Mouse (Mus musculus): ENCODE measurements around the gene Snx29. TPM values are rescaled to one million over a fixed set of nuclear protein-coding genes. Genes with fewer than 3 reads are reported as not detected.

Gene Snx29
- polyA plus RNA-seq, 1 experiment from 2014 or later, result 6.1 TPM

GRCm38 (mm10) chr16:11778715-11779460 lies 456.2 kb downstream of the Snx29 start:
- no peak overlapping the region for H3K4me2 ChIP-seq

GRCm38 (mm10) chr16:11782082-11782481 lies 459.4 kb downstream of the Snx29 start:
- 12% methylated on average over 2 of the region's 2 CpGs for WGBS
- no peak overlapping the region for H3K27ac ChIP-seq
- no peak overlapping the region for H3K9ac ChIP-seq
- H3K4me1 ChIP-seq (replicated peaks), result peaks cover 11% of the 10 kb centered on the region
- H3K4me2 ChIP-seq, result no peak overlapping the region
- no peak overlapping the region for H3K4me3 ChIP-seq
- no peaks in the 10 kb centered on the region for H3K36me3 ChIP-seq
- H3K9me3 ChIP-seq (replicated peaks), result no peaks in the 10 kb centered on the region
- ATAC-seq (replicated peaks; ENCODE audit: insufficient number of reproducible peaks, insufficient read depth, low FRiP score, low read depth), result no peak; the same call in 1 of the 2 replicates
- H3K27me3 ChIP-seq, result no peaks in the 10 kb centered on the region

More at GRCm38 (mm10) chr16:11778715-11779460, 456.2 kb downstream of the Snx29 start:
- Histone ChIP-seq H3K27me3 (no peaks in the 10 kb centered on the region), H3K9me3 (replicated peaks) (no peaks in the 10 kb centered on the region), H3K4me3 (no peak overlapping the region), H3K27ac (no peak overlapping the region), H3K36me3 (no peaks in the 10 kb centered on the region), H3K4me1 (replicated peaks) (peaks cover 5% of the 10 kb centered on the region), H3K9ac (no peak overlapping the region)
- WGBS, result 79% methylated on average over 9 of the region's 9 CpGs
- ATAC-seq (replicated peaks; ENCODE audit: insufficient number of reproducible peaks, insufficient read depth, low FRiP score, low read depth), result no peak

GRCm38 (mm10) chr16:11783337-11783736 lies 460.6 kb downstream of the Snx29 start:
- no peak overlapping the region for H3K27ac ChIP-seq
- no peaks in the 10 kb centered on the region for H3K27me3 ChIP-seq
- no peaks in the 10 kb centered on the region for H3K36me3 ChIP-seq
- no peak overlapping the region for H3K4me3 ChIP-seq
- ATAC-seq (replicated peaks; ENCODE audit: insufficient number of reproducible peaks, insufficient read depth, low FRiP score, low read depth), result no peak
- peaks cover 11% of the 10 kb centered on the region for H3K4me1 ChIP-seq (replicated peaks)
- H3K9ac ChIP-seq, result no peak overlapping the region
- H3K9me3 ChIP-seq (replicated peaks), result no peaks in the 10 kb centered on the region
- H3K4me2 ChIP-seq, result no peak overlapping the region

GRCm38 (mm10) chr16:11784354-11784753 lies 461.6 kb downstream of the Snx29 start:
- no peak overlapping the region for H3K4me2 ChIP-seq
- no peaks in the 10 kb centered on the region for H3K36me3 ChIP-seq
- no peak overlapping the region for H3K27ac ChIP-seq
- WGBS, result 67% methylated on average over 4 of the region's 4 CpGs
- H3K27me3 ChIP-seq, result no peaks in the 10 kb centered on the region
- peaks cover 11% of the 10 kb centered on the region for H3K4me1 ChIP-seq (replicated peaks)
- no peak overlapping the region for H3K9ac ChIP-seq
- H3K9me3 ChIP-seq (replicated peaks), result no peaks in the 10 kb centered on the region
- no peak for ATAC-seq (replicated peaks; ENCODE audit: insufficient number of reproducible peaks, insufficient read depth, low FRiP score, low read depth)
- H3K4me3 ChIP-seq, result no peak overlapping the region

GRCm38 (mm10) chr16:11785806-11786205 lies 463.1 kb downstream of the Snx29 start:
- no peaks in the 10 kb centered on the region for H3K36me3 ChIP-seq
- H3K4me1 ChIP-seq (replicated peaks), result peaks cover 11% of the 10 kb centered on the region
- H3K27me3 ChIP-seq, result no peaks in the 10 kb centered on the region
- WGBS, result 41% methylated on average over 4 of the region's 4 CpGs
- no peak overlapping the region for H3K9ac ChIP-seq
- no peak overlapping the region for H3K4me3 ChIP-seq
- H3K9me3 ChIP-seq (replicated peaks), result no peaks in the 10 kb centered on the region
- no peak for ATAC-seq (replicated peaks; ENCODE audit: insufficient number of reproducible peaks, insufficient read depth, low FRiP score, low read depth)
- H3K27ac ChIP-seq, result 0 out of 2 replicates have a peak overlapping the region, but pooled peaks have one; percentile 33
- no peak overlapping the region for H3K4me2 ChIP-seq

GRCm38 (mm10) chr16:11790476-11790875 lies 467.8 kb downstream of the Snx29 start:
- H3K36me3 ChIP-seq, result no peaks in the 10 kb centered on the region
- no peak overlapping the region for H3K4me2 ChIP-seq
- H3K27me3 ChIP-seq, result no peaks in the 10 kb centered on the region
- 0 out of 2 replicates have a peak, but pooled peaks cover 5% of the 10 kb centered on the region for H3K4me1 ChIP-seq (replicated peaks)
- H3K9me3 ChIP-seq (replicated peaks), result no peaks in the 10 kb centered on the region
- no peak overlapping the region for H3K27ac ChIP-seq
- no peak overlapping the region for H3K9ac ChIP-seq
- no peak overlapping the region for H3K4me3 ChIP-seq
- no peak for ATAC-seq (replicated peaks; ENCODE audit: insufficient number of reproducible peaks, insufficient read depth, low FRiP score, low read depth)
- 77% methylated on average over 3 of the region's 3 CpGs for WGBS

- H3K27me3 ChIP-seq, result no peaks in the 10 kb centered on the region
- ATAC-seq (replicated peaks; ENCODE audit: insufficient number of reproducible peaks, insufficient read depth, low FRiP score, low read depth), result no peak
Observed at GRCm38 (mm10) chr16:11793391-11793790, 470.7 kb downstream of the Snx29 start.

GRCm38 (mm10) chr16:11794628-11795027 lies 471.9 kb downstream of the Snx29 start:
- Histone ChIP-seq H3K4me2 (no peak overlapping the region), H3K9ac (no peak overlapping the region), H3K4me3 (no peak overlapping the region), H3K4me1 (replicated peaks) (peaks cover 8% of the 10 kb centered on the region; the same call in 1 of the 2 replicates), H3K27me3 (no peaks in the 10 kb centered on the region), H3K9me3 (replicated peaks) (no peaks in the 10 kb centered on the region), H3K36me3 (no peaks in the 10 kb centered on the region), H3K27ac (no peak overlapping the region)
- WGBS, result 63% methylated on average over 4 of the region's 4 CpGs
- ATAC-seq (replicated peaks; ENCODE audit: insufficient number of reproducible peaks, insufficient read depth, low FRiP score, low read depth), result no peak

More at GRCm38 (mm10) chr16:11793391-11793790, 470.7 kb downstream of the Snx29 start:
- H3K4me1 ChIP-seq (replicated peaks), result peaks cover 8% of the 10 kb centered on the region; the same call in 1 of the 2 replicates
- no peak overlapping the region for H3K4me3 ChIP-seq
- no peaks in the 10 kb centered on the region for H3K36me3 ChIP-seq
- WGBS, result 52% methylated on average over 2 of the region's 2 CpGs
- H3K9me3 ChIP-seq (replicated peaks), result no peaks in the 10 kb centered on the region
- H3K4me2 ChIP-seq, result no peak overlapping the region
- H3K9ac ChIP-seq, result no peak overlapping the region
- H3K27ac ChIP-seq, result no peak overlapping the region

GRCm38 (mm10) chr16:11795758-11796460 lies 473.2 kb downstream of the Snx29 start:
- no peak overlapping the region for H3K27ac ChIP-seq
- no peak overlapping the region for H3K4me2 ChIP-seq

GRCm38 (mm10) chr16:11801960-11802539 lies 479.3 kb downstream of the Snx29 start:
- ATAC-seq (replicated peaks; ENCODE audit: insufficient number of reproducible peaks, insufficient read depth, low FRiP score, low read depth), result no peak; the same call in 1 of the 2 replicates
- Histone ChIP-seq H3K36me3 (peaks cover 12% of the 10 kb centered on the region; the same call in 1 of the 2 replicates), H3K9ac (no peak overlapping the region), H3K27ac (no peak overlapping the region), H3K4me3 (no peak overlapping the region), H3K9me3 (replicated peaks) (no peaks in the 10 kb centered on the region), H3K4me1 (replicated peaks) (no peaks in the 10 kb centered on the region), H3K27me3 (no peaks in the 10 kb centered on the region), H3K4me2 (no peak overlapping the region)
- WGBS, result 84% methylated on average over 7 of the region's 7 CpGs

More at GRCm38 (mm10) chr16:11795758-11796460, 473.2 kb downstream of the Snx29 start:
- ATAC-seq (replicated peaks; ENCODE audit: insufficient number of reproducible peaks, insufficient read depth, low FRiP score, low read depth), result no peak
- H3K27me3 ChIP-seq, result no peaks in the 10 kb centered on the region
- H3K9ac ChIP-seq, result no peak overlapping the region
- no peak overlapping the region for H3K4me3 ChIP-seq
- no peaks in the 10 kb centered on the region for H3K9me3 ChIP-seq (replicated peaks)
- WGBS, result 46% methylated on average over 7 of the region's 7 CpGs
- peaks cover 8% of the 10 kb centered on the region; the same call in 1 of the 2 replicates for H3K4me1 ChIP-seq (replicated peaks)
- no peaks in the 10 kb centered on the region for H3K36me3 ChIP-seq

Measured in heart, embryonic 15.5 days (tissue).